Mouse (Mus musculus) bone marrow macrophage, adult 2 months (primary cell): Measurements from ENCODE around the gene Arhgef38.

Source experiments
- CTCF ChIP-seq: IDR thresholded peaks from 2 replicates; pipeline ENCODE4 v1.5.1; 2012; ENCODE audit warnings: low read depth, mild to moderate bottlenecking, low read length, moderate library complexity
- POLR2A ChIP-seq: IDR thresholded peaks from 2 replicates; pipeline ENCODE4 v1.6.1; 2012; ENCODE audit warnings: mild to moderate bottlenecking, low read depth, low read length, borderline replicate concordance

GRCm38 (mm10) chr3:133213434-133214114, 21.2 kb downstream of the Arhgef38 start:
- TF ChIP-seq POLR2A: no peak
- no peak for TF ChIP-seq CTCF
